Mouse (Mus musculus) thymus, postnatal 10 days (tissue): ENCODE measurements around the gene Ctbp1.

ENCODE experiments used
- DNase-seq, 2 experiments: peaks; one replicate each; pipeline ENCODE4 v3.0.0; 2021; ENCODE audit warnings: low spot score in 2 of 2

Ctbp1 gene

GRCm38 (mm10) chr5:33244377-33244920, 30.3 kb downstream of the Ctbp1 start:
- no peak for DNase-seq

- no peak for DNase-seq
Measured at GRCm38 (mm10) chr5:33239934-33240333, 34.9 kb downstream of the Ctbp1 start.

DNA sequence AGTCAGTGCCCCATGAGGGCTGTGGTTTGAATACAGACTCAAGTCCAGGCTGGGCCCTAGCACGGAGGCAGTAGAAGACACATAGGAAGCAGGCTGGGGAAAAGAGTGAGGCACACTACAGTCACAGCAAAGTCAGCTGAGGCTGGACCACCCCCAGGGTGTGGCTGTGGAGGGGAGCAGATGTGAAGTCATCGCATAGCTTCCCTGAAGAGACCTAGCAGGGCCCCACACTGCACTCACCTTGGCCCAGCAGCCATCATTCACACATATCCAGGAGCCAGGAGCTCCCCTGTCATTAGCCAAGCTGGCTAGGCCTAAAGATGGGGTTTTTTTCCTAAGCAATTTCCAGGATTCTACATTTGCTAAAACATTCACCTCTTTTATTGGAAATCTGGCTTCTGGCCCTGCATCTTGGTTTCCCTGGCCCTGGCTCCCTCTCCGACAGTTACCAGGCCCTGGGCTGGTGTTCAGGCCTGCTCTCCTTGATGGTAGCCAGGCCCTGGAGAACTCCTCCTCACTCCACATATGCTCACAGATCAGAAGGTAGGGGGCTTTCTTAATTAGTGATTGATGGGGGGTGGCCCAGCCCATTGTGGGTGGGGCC, 35.6 kb downstream of the Ctbp1 start:
- no peak for DNase-seq

DNA sequence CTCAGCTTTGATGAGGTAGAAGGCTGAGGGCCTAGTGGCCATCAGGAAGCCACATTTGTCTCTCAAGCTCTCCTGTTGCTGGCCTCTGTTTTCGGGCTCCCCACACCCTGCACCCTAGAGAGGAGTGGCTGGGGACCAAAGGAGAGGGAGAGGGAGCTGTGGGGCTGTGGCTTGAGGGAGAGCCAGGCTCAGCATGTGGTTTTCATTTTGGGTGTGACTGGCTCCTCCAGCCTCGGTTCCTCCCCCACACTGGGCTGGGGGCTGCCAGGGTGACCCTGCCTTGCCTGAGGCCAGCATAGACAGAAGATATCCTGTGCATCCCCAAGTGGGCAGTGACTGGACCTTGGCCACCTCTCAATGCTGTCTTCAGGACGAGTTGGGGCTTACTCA, 36.5 kb downstream of the Ctbp1 start:
- DNase-seq, result no peak

DNA sequence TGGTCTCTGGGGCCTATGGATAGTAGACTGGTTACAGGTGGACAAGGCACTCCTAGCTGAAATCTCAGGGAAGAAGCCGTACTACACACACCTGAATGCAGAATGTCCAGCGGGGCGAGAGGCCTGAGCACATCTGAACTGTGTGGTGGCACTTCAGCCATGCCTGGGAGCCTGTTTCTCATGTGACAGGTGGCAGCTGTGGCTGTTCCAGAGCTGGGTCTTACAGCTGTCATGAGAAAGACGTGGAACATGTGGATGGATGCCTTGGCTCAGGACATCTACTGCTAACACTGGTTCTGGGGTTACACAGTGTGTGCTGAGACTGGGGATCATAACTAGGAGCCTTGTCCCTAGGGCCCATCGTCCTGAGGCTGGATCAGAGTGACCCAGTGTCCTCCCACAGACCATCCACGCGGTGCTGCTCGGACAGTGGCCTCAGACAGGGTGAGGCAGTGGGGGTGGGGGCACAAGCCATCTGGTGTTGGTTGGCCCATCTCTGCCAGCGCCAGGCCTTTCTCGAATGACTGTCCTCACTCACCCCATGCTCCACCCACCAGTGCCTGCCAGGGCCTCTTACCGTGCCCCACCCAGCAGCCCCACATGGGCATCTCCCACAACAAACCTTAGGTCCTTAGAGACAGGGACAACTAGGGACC, 37.1 kb downstream of the Ctbp1 start:
- no peak for DNase-seq

DNA sequence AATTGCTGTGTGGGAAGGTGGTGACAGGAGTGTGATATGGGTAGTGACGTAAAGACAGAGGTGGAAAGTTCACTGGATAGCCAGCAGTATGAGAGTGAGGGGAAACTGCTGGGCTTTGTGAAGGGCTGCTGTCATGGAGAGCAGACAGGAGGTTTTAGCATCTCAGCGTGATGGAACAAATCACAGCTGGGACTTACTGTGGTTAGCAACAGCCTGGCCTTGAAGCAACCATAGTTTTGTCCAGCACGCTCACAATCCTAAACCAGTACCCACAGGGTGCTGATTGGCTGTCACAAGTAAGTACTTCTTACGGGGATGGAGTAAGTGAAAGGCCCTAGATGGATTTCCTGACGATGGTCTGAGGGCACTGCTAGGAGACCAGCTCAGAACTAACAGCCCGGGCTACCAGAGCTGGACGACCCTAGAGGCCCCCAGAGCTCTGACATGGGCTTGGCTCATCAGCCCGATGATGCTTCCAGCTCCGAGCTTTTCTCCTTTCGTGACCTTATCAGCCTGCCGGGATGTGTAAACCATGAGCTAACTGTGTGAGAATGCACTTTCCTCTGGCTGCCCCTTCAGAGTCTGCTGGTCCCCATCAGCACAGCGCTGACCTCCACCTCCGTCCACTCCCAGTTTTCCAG, 40.3 kb downstream of the Ctbp1 start:
- DNase-seq, result no peak

DNA sequence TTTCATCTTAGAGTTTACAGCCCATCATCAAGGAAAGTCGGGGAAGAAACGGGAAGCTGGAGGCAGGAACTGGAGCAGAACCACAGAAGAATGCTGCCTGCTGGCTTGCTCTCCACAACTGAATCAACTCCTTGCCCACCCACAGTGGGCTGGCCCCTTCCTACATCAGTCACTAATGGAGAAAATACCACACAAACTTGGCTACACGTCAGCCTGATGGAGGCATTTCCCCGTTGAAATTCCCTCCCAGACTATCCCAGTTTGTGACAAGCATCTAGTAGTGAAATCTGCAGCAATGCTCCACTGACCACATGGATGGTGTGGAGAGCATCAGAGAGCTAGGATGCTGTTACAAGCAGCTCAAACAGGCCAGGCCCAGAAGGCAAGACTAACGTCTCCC, 42.0 kb downstream of the Ctbp1 start:
- DNase-seq, result no peak

- no peak for DNase-seq
Measured at GRCm38 (mm10) chr5:33230285-33230684, 44.5 kb downstream of the Ctbp1 start.

- no peak for DNase-seq
Measured at GRCm38 (mm10) chr5:33228428-33228827, 46.4 kb downstream of the Ctbp1 start.

DNA sequence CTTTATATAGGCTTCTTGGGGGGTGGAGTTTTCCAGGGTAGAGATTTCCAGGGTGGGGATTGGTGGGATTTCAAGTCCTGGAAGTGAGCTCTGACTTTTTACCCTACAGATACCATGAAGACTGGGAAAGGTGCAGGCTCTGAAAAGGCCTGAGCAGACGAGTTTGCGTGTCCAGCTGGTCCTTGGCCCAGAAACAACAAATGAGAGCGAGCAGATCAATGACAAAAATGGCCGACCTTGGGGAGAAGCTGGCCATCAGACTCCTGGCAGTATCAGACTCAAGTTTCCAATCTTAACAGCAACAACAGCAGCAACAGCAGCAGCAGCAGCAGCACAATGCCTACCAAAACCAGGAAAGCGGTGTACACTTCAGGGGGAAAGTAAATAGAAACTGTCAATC, 49.1 kb downstream of the Ctbp1 start:
- no peak for DNase-seq

DNA sequence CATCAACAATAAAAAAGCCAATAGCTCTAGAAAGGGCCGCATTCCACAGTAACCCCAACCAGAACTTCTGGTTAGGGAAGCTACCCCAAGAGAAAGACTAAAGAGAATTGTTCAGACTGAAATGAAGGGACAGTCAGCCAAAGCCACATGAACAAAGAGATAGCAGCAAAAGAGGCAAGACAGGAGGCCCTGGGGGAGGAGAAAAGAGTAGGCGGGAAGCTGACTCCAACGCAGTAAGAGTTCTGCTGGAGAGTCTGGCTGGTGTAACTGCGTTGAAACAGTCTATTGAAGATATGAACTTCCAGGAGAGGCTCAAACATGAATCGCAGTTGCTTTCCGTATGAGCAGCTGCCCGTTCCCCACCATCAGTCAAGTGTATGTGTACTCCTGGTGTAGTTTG, 50.3 kb downstream of the Ctbp1 start:
- no peak for DNase-seq

DNA sequence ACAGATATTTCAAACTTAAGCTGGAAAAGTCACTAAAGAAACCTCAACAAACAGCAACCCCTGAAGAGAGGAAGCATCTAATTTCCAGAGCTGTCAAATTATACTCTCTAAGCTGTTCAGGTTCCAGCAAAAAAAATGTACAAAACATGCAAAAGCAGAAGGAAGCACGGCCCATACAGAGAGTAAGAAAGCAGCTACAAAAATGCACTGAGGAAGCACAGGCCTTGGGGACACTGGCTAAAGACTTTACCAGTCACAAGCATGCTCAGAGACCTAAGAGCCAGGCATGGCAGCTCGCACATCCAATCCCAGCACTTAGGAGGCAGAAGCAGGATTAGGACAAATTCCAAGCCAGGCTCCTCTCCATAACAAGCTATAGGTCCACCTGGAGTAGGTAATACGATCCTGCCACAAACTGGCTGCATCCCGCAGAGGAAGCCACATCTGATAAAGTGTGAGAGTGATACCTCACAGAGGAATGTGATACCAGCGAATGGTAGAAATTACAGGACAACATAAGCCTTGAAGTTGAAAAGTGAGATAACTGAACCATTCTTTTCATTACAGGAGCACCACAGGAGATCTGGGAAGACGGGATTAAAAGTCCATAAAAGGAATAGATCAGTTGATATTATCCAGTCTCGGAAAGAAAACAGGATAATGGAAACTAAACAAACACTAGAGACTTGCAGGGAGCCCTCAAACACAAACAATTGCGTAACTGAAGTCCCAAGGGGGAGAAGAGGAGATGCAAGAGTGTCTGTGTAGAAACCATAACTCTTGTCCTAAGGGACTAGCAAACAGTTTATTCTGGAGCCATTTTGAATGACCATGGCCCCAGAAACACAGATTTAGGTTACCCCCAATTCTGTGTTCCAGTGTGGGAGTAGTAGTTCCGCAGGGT, 51.7 kb downstream of the Ctbp1 start:
- no peak for DNase-seq

DNA sequence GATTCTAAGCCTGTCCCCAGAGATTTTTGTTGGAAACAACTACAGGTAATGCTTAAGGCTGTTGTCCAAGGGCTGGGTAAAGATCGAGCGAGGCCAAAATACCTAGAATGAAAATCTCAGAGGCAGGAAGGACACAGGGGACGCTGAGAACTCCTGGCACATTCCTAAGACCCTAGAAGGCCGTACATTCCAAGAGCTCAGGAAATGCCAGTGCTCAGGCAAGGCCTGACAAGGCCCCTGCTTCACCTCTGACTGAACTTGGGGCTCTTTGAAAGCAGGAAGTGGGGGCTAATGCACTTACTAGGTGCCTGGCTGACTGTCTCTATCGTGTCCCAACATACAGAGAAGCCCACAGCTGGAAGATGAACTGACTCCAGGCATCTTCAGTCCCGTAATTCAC, 52.4 kb downstream of the Ctbp1 start:
- DNase-seq, result no peak

DNA sequence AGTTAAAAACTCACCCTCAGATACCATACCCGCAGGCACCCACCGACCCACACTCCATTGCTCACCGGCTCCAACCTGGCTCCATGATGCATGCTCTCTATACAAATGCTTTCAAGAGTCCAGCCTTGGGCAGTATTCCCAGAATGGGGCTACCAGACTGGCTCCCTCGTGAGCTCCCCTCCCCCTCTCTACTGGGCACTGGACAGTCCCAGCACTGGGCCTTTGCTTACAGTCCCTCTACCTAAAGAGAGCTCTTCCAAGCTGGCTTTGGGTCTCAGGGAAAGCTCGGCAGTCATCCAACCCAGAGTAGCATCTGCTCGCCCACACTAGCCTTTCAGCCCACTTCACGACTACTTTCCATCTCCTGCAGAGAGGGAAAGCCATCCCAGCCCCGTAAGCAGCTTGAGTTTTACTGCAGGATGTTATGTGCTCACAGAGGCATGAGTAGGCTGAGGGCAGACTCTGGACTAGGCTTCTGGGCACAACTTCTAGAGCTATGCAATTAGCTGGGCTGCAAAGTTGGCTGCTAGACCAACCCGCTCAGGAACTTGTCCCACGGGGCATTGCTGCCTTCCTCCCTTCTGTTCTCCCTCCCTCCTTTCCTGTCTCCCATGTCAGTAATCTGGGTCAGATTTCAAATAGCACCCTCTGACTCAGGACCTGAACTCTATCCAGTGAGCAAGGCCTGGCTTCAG, 54.3 kb downstream of the Ctbp1 start:
- no peak for DNase-seq

- DNase-seq, result no peak
Measured at GRCm38 (mm10) chr5:33219831-33220230, 55.0 kb downstream of the Ctbp1 start.

- DNase-seq, result no peak
Measured at GRCm38 (mm10) chr5:33218746-33219449, 55.9 kb downstream of the Ctbp1 start.

DNA sequence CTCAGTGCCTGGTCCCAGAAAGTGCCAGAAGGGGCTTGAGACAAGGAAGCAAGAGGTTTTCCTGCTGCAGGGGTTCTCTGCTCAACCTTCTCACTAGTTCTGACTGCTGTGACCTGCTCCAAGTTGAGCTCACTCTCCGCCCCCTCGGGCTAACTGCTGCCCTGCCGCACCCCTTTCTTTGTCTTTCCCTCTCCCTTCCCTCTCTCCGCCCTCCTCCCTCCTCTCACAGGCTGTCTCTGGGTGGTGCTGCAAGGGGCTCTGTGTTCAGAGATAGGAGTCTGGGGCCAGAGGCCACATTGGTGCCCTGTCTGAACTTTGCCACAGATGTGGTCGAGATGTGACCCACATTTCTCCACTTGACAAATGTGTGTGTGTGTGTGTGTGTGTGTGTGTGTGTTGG, 56.7 kb downstream of the Ctbp1 start, which contains the start of gene Spon2:
Gene Spon2, minus strand, starts transcription at position 375 of the 400 bp plus-strand sequence.
- DNase-seq, result no peak

DNA sequence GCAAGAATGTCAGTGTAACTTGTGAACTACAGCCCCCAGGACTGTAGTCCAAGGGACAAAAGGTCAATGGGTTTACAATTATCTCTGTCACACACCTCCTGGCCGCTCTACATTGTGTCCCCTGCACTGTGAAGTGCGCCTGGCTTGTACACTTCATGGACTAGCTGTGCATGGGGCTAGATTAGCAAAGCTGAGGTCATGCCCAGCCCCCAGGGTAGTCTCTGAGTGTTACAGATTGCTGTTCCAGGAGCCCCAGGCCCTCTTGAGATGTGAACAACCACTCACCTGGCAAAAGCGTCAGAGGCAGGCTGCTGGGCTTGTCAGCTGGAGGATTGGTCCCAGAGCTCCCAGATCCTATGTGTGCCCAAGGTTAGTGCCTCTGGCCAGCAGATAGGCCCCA, 57.1 kb downstream of the Ctbp1 start:
- no peak for DNase-seq

- no peak for DNase-seq
Measured at GRCm38 (mm10) chr5:33214723-33215122, 60.1 kb downstream of the Ctbp1 start.

GRCm38 (mm10) chr5:33211254-33211653, 63.5 kb downstream of the Ctbp1 start:
- no peak for DNase-seq

GRCm38 (mm10) chr5:33210515-33210914, 64.3 kb downstream of the Ctbp1 start:
- DNase-seq, result no peak
